Mouse (Mus musculus) midbrain, embryonic 14.5 days (tissue): ENCODE results near the gene Gm12216. TPM values are rescaled to one million over a fixed set of nuclear protein-coding genes. Genes with fewer than 3 reads are reported as not detected.

Source experiments
- ATAC-seq: fragments of 200-750 bp; cut with Nextera tagmentation; 2 replicates; pipeline ENCODE4 v1.8.0; 2017; ENCODE audit warnings: moderate number of reproducible peaks, moderate library complexity; ENCODE audit not compliant: low FRiP score, low TSS enrichment
- DNase-seq: peaks from one replicate; pipeline ENCODE4 v3.0.0-alpha.2; 2015
- H3K27ac ChIP-seq: fragments of 300-500 bp; sonication (generic); replicated peaks from 2 replicates; pipeline ENCODE4 v1.5.1; 2014; ENCODE audit warnings: mild to moderate bottlenecking, low read depth, low read length, moderate library complexity
- H3K27me3 ChIP-seq: fragments of 300-500 bp; sonication (generic); 2 replicates; pipeline ENCODE4 v1.6.1; 2014; ENCODE audit warnings: low read length, control low read depth, mixed read lengths; ENCODE audit not compliant: control insufficient read depth, insufficient read depth
- H3K36me3 ChIP-seq: fragments of 300-500 bp; sonication (generic); 2 replicates; pipeline ENCODE4 v1.6.1; 2014; ENCODE audit warnings: low read length, control low read depth; ENCODE audit not compliant: control insufficient read depth, insufficient read depth
- H3K4me1 ChIP-seq: fragments of 300-500 bp; sonication (generic); 2 replicates; pipeline ENCODE4 v1.6.1; 2014; ENCODE audit warnings: mild to moderate bottlenecking, antibody characterized with exemption, low read length, control low read depth; ENCODE audit not compliant: control insufficient read depth, insufficient read depth
- H3K4me2 ChIP-seq: fragments of 300-500 bp; sonication (generic); 2 replicates; pipeline ENCODE4 v1.6.1; 2014; ENCODE audit warnings: mild to moderate bottlenecking, low read length, moderate library complexity
- H3K4me3 ChIP-seq: fragments of 300-500 bp; sonication (generic); replicated peaks from 2 replicates; pipeline ENCODE4 v1.5.1; 2014; ENCODE audit warnings: low read depth, low read length
- H3K9ac ChIP-seq: fragments of 300-500 bp; sonication (generic); replicated peaks from 2 replicates; pipeline ENCODE4 v1.6.1; 2014; ENCODE audit warnings: mild to moderate bottlenecking, low read length, moderate library complexity
- H3K9me3 ChIP-seq: fragments of 300-500 bp; sonication (generic); 2 replicates; pipeline ENCODE4 v1.6.1; 2016; ENCODE audit warnings: low read length, control low read depth, mixed read lengths; ENCODE audit not compliant: control insufficient read depth
- WGBS: fragments of 180-500 bp; shearing (Covaris S2); extraction: QIAGEN DNeasy Blood & Tissue Kit; methylation state at CpG from one replicate; pipeline ENCODE4 v1.1.7; 2014; 5-methylcytosine and 5-hydroxymethylcytosine counted together
- polyA plus RNA-seq: library from polyadenylated mRNA; unstranded; fragments of >200 nt; fragmentation: Nextera tagmentation; extraction: Ambion mirVana; gene quantifications from 2 replicates; pipeline ENCODE4 v1.2.1, GENCODE M21; 2014

Gene Gm12216
- polyA plus RNA-seq, 1 experiment from 2014 or later = 0.57 TPM

DNA sequence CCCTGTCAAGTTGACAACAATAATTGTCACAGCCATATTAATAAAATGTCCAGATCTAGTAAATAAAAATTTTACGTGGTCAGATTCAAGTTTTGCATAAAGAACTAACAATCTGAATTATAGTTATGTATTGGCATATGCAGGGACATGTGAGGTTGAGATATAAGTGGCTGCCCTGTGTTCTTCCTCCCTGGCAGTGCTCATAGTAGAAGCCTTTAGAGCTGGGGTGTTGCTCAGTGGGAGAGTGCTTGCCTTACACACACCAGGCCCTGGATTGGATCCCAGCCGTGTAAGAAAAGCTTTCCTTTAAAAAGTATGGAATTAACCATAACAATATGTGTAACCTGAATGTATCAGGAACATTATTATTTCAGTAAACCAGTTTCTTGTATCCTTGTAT is 34.4 kb upstream of the Gm12216 start:
- WGBS = 61% methylated on average over 2 of the region's 2 CpGs
- no peak for ATAC-seq
- H3K4me3 ChIP-seq = no peak overlapping the region

DNA sequence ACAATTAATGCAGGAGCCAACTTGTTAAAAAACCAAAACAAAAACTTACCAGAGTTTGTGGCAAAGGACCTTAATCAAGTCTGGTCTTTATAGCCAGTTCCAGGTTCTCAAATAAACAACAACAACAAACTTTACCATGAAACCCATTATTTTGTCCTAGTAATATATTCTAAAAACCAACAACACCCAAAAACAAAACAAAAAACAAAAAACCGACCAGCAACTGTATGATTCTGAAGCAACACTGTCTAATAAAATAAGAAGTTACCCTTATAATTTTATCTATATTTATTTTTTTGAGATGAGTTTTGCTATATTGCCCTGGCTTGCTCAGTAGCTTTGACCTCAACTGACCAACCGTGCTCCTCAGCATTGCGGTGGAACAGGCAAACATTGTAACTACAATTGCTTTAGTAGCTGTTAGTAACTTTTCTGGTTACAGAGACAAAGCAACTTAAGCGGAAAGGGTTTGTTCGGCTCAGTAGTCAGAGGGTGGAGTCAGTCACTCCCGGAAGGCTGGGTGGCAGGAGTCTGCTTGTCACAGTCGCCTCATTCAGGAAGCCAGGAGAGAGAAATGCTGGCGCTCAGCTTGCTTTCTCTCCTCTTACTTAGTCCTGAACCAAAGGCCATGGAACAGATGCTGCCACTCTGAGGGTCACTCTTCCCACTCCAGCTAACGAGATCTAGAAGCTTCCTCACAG is 33.8 kb upstream of the Gm12216 start:
- WGBS = 36% methylated on average over 9 of the region's 9 CpGs
- Histone ChIP-seq H3K27me3 (no peaks in the 10 kb centered on the region), H3K9me3 (no peaks in the 10 kb centered on the region), H3K9ac (no peak overlapping the region), H3K27ac (no peak overlapping the region), H3K4me3 (no peak overlapping the region), H3K36me3 (no peaks in the 10 kb centered on the region), H3K4me1 (peaks cover 11% of the 10 kb centered on the region; the same call in 1 of the 2 replicates), H3K4me2 (no peak overlapping the region)
- DNase-seq (no peak), ATAC-seq (no peak)

More for the DNA sequence above, 34.4 kb upstream of the Gm12216 start:
- H3K36me3 ChIP-seq = no peaks in the 10 kb centered on the region
- H3K9me3 ChIP-seq = no peaks in the 10 kb centered on the region
- no peak for DNase-seq
- no peak overlapping the region for H3K9ac ChIP-seq
- no peaks in the 10 kb centered on the region for H3K27me3 ChIP-seq
- H3K4me1 ChIP-seq = peaks cover 11% of the 10 kb centered on the region; the same call in 1 of the 2 replicates
- H3K27ac ChIP-seq = no peak overlapping the region
- H3K4me2 ChIP-seq = no peak overlapping the region

DNA sequence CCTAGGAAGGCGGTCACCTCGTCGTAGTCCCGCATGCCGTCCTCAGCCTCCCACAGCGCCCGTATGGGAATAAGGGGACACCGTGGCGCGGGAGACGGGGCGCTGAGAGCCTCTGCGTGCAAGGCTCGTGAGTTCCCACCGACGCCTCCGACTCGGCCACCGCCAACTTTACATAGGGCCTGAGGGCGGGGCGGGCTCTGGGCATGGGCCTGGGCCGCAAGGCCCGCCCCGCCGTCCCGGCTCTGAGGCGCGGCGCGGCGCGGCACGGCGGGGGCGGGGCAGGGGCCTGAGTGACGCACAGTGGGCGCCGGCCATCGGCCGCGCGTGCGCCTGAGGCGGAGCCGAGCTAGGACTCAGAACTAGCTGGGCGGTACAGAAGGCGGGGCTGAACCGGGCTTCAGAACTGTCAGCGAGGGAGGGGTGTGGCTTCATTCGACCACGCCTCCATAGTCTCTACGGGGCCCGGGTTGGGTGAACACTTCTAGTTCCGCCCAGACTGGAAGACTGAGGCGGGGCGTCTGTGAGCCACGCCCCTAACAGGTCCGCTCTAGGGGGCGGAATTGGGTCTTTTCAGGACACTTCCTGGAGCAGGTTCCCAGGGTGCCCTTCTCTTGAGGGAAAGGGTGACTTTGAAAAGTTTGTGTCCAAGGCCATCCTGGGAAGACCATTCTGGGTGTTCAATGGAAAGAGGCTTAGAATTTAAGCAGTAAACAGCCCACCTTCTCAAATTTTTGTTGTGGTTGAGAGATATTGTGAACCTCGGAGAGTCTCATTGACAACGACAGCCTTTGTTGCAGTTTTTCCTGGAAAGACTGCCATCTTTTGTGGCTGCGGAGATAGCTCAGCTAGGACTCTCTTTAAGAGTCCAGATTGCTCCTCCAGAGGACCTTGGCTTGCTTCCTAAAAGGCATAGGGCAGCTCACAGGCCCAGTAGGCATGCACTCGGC is 32.7 kb upstream of the Gm12216 start, which contains the start of gene Slc22a5:
Gene Slc22a5, minus strand, starts transcription at position 156 of the 947 bp plus-strand sequence.
- H3K27me3 ChIP-seq = no peaks in the 10 kb centered on the region
- H3K4me3 ChIP-seq = peak within 1 kb of the TSS; percentile 55
- no peaks in the 10 kb centered on the region for H3K36me3 ChIP-seq
- peaks cover 11% of the 10 kb centered on the region; the same call in 1 of the 2 replicates for H3K4me1 ChIP-seq
- H3K9me3 ChIP-seq = no peaks in the 10 kb centered on the region
- ATAC-seq (peak; percentile 98), DNase-seq (peak; percentile 98)
- WGBS = 3% methylated on average over 63 of the region's 63 CpGs
- H3K4me2 ChIP-seq = peak within 1 kb of the TSS; percentile 76
- peak within 1 kb of the TSS; percentile 37; the same call in 1 of the 2 replicates for H3K27ac ChIP-seq
- peak within 1 kb of the TSS; percentile 65 for H3K9ac ChIP-seq

DNA sequence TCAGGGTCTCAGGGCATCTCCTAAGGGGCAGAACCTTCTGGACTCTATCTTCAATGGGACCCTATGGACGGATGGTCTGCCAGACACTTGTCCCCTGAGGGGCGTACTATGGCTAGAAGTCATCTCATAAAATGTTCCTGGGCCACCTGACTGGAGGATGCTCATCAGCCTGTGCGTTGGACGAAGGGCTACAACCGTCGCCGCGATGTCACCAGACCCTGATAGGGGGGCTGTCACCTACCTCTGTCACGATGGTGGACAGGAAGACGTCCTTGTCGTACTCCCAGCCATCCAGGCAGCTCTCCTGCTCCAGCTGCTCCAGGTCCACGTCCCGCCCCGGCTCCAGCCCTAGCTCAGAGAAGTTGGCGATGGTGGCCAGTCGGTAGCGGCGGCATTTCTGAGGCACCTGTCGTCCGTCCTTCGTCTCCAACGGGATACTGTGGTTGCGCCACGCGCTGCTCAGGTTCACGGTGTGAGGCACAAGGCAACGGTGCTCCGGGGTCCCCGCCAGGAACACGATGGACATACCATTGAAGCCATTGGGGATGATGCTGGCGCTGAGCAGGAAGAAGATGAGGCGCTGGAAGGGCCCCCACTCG is 31.9 kb upstream of the Gm12216 start:
- Histone ChIP-seq H3K36me3 (no peaks in the 10 kb centered on the region), H3K4me1 (peaks cover 11% of the 10 kb centered on the region; the same call in 1 of the 2 replicates), H3K9me3 (no peaks in the 10 kb centered on the region), H3K4me2 (peak overlapping the region; percentile 76), H3K9ac (peak overlapping the region; percentile 65), H3K27me3 (no peaks in the 10 kb centered on the region), H3K4me3 (peak overlapping the region; percentile 55), H3K27ac (peak overlapping the region; percentile 37; the same call in 1 of the 2 replicates)
- 2% methylated on average over 33 of the region's 33 CpGs for WGBS
- ATAC-seq (no peak; the same call in 1 of the 2 replicates), DNase-seq (no peak)

DNA sequence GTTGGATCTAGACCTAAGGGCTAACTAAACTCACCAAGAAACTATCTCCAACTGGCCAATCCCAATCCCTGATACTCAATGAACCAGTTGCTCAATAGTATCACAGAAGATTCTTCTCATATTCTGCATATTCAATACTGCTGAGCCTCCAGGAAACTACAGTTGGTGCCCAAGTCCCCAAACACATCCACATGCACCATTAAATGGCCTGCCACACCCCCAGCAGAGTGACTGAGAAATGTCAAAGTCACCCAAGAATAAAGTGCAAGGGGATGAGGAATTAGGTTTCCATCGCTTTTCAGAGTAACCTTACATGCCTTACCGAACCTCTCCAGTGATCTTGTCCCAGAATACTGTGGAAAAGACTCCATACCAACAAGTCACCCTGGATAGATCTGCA is 31.2 kb upstream of the Gm12216 start:
- Histone ChIP-seq H3K4me2 (peak overlapping the region; percentile 76), H3K36me3 (no peaks in the 10 kb centered on the region), H3K4me3 (no peak overlapping the region; the same call in 1 of the 2 replicates), H3K27me3 (no peaks in the 10 kb centered on the region), H3K27ac (no peak overlapping the region), H3K4me1 (peaks cover 11% of the 10 kb centered on the region; the same call in 1 of the 2 replicates), H3K9me3 (no peaks in the 10 kb centered on the region), H3K9ac (no peak overlapping the region)
- ATAC-seq (no peak), DNase-seq (no peak)
- WGBS = 80% methylated on average over 2 of the region's 2 CpGs

DNA sequence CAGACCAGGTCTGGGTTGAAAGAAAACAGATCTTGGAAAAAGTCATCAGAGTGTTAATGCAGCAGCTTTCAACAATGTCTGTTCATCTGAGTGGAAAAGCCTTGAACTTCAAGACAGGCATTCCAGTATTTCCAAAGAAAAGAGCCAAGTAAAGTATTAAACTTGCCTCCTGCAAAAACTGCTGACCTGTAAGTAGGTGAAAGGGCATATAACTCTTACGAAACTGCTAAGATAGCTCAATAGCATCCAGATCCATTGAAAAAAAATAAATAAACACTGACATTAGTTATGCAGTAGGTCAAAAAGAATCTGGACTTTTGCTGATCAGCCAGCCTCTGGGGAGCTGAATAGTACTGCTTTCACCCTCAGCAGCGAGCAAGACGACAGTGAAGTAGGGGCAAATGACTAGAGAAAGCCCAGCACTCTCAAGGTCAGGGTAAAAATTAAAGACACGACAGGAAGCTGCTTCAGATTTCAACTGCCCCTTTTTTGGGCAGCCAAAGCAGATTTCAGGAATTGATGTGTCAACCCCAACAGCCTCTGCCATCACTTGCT is 30.1 kb upstream of the Gm12216 start:
- DNase-seq = no peak
- Histone ChIP-seq H3K9me3 (no peaks in the 10 kb centered on the region), H3K4me2 (no peak overlapping the region), H3K4me1 (peaks cover 11% of the 10 kb centered on the region; the same call in 1 of the 2 replicates), H3K4me3 (no peak overlapping the region), H3K9ac (no peak overlapping the region), H3K27me3 (no peaks in the 10 kb centered on the region), H3K36me3 (no peaks in the 10 kb centered on the region), H3K27ac (no peak overlapping the region)
- WGBS = 73% methylated on average over 4 of the region's 4 CpGs
- no peak for ATAC-seq

DNA sequence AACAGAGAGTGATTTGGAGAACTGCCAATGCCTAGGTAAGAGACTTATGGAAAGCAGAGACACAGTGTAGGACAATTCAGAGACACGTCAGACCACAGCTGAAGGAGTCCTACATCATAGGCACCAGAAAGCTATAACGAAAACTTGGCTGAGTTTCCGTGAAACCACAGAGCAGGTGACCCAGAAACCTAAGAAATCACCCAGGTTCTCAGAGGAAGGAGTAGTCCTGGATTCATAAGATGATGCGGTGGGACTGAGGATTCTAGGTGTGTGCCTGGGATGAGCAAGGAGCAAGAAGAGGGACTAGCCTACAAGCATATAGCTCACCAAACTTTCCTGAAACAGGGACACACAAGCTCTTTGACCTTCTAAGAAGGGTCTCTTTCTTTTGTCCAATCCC is 29.2 kb upstream of the Gm12216 start:
- Histone ChIP-seq H3K27me3 (no peaks in the 10 kb centered on the region), H3K9me3 (no peaks in the 10 kb centered on the region), H3K36me3 (no peaks in the 10 kb centered on the region), H3K4me3 (no peak overlapping the region), H3K27ac (no peak overlapping the region), H3K4me1 (peaks cover 11% of the 10 kb centered on the region; the same call in 1 of the 2 replicates), H3K4me2 (no peak overlapping the region), H3K9ac (no peak overlapping the region)
- no peak for ATAC-seq
- WGBS = 87% methylated on average over 4 of the region's 4 CpGs
- DNase-seq = no peak

DNA sequence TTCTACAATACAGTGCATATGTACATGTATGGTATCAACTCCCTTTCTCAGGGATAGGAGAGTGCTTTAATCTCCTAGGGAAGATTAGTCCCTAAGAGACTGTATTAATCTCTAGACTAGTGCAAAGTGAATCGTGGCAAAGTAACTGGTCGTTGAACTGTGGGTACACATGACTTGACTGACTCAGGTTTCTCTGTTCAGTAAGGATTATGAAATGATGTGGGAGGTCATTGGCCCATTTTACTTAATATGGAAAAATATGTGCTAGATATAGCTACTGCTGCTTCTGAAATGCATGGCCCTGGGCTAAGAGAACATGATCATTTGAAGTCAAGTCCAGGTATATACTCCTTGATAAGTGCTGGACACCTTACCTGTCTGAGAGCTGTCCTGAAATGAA is 24.2 kb upstream of the Gm12216 start:
- H3K4me3 ChIP-seq = no peak overlapping the region
- no peaks in the 10 kb centered on the region for H3K27me3 ChIP-seq
- no peaks in the 10 kb centered on the region for H3K36me3 ChIP-seq
- 85% methylated on average over 2 of the region's 2 CpGs for WGBS
- H3K4me1 ChIP-seq = no peaks in the 10 kb centered on the region
- DNase-seq = no peak
- H3K27ac ChIP-seq = no peak overlapping the region
- H3K4me2 ChIP-seq = no peak overlapping the region
- no peak overlapping the region for H3K9ac ChIP-seq
- ATAC-seq = no peak
- no peaks in the 10 kb centered on the region for H3K9me3 ChIP-seq
